Mouse (Mus musculus): ENCODE measurements around the gene Fli1. TPM values are rescaled to one million over a fixed set of nuclear protein-coding genes. Genes with fewer than 3 reads are reported as not detected.

Fli1 gene
- total and polyA plus RNA-seq, 2 experiments from 2014 or later: 19.0 to 29.5 TPM

DNA sequence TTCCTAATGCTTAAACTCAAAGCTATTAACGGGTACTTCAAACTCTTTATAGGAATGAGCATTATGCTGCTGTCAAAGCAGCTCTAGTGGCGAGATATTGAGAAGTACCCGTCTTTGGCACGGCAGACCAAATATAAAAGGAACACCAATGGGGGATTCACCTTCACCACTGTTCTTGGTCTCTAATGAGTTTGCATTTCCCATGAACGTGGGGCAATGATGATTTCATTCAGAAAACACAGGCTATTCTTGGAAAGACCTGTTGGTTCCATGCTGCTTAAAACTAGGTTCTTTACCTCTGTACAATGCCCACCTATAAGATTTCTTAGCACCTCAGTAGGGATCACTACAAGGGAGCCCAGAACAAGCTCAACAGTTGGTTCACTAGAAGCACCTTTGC, 62.2 kb downstream of the Fli1 start:
- DNase-seq (ENCODE audit: low spot score): no peak
- TF ChIP-seq CTCF (IDR thresholded peaks at IDR 0.05; ENCODE audit: low read depth): no peak
- TF ChIP-seq EP300 (IDR thresholded peaks at IDR 0.05; ENCODE audit: low read depth): no peak
- H3K27ac ChIP-seq (ENCODE audit: low read depth): no peak overlapping the region

GRCm38 (mm10) chr9:32478799-32479198, 63.9 kb downstream of the Fli1 start:
- H3K4me3 ChIP-seq (ENCODE audit: low read depth, low read length): no peak overlapping the region
- TF ChIP-seq EP300 (IDR thresholded peaks at IDR 0.05; ENCODE audit: low read depth) (no peak), CTCF (IDR thresholded peaks at IDR 0.05; ENCODE audit: low read depth) (no peak)
- DNase-seq (ENCODE audit: low spot score) (no peak), ATAC-seq (ENCODE audit: insufficient read depth, low read depth) (no peak)
- H3K36me3 ChIP-seq (replicated peaks; ENCODE audit: control insufficient read depth, insufficient read depth, low read length): peaks cover 8% of the 10 kb centered on the region; the same call in 1 of the 2 replicates
- H3K9me3 ChIP-seq (replicated peaks; ENCODE audit: control insufficient read depth, low read length): no peaks in the 10 kb centered on the region
- no peak overlapping the region for H3K4me2 ChIP-seq (ENCODE audit: low read depth, low read length)
- WGBS: 53% methylated on average over 3 of the region's 3 CpGs
- no peak overlapping the region for H3K27ac ChIP-seq (ENCODE audit: low read depth)
- H3K27me3 ChIP-seq (ENCODE audit: control insufficient read depth, insufficient read depth, low read length): no peaks in the 10 kb centered on the region
- H3K4me1 ChIP-seq (ENCODE audit: control insufficient read depth, insufficient read depth): peaks cover 14% of the 10 kb centered on the region
- no peak overlapping the region for H3K9ac ChIP-seq (replicated peaks; ENCODE audit: low read depth, low read length)

More for the DNA sequence above, 62.2 kb downstream of the Fli1 start:
- 40% methylated on average over 5 of the region's 5 CpGs for WGBS
- Histone ChIP-seq H3K4me1 (ENCODE audit: control insufficient read depth, insufficient read depth) (peaks cover 14% of the 10 kb centered on the region), H3K9ac (replicated peaks; ENCODE audit: low read depth, low read length) (no peak overlapping the region), H3K27me3 (ENCODE audit: control insufficient read depth, insufficient read depth, low read length) (no peaks in the 10 kb centered on the region), H3K4me2 (ENCODE audit: low read depth, low read length) (no peak overlapping the region), H3K4me3 (ENCODE audit: low read depth, low read length) (no peak overlapping the region), H3K9me3 (replicated peaks; ENCODE audit: control insufficient read depth, low read length) (no peaks in the 10 kb centered on the region), H3K36me3 (replicated peaks; ENCODE audit: control insufficient read depth, insufficient read depth, low read length) (0 out of 2 replicates have a peak, but pooled peaks cover 5% of the 10 kb centered on the region)
- no peak for ATAC-seq (ENCODE audit: insufficient read depth, low read depth)

DNA sequence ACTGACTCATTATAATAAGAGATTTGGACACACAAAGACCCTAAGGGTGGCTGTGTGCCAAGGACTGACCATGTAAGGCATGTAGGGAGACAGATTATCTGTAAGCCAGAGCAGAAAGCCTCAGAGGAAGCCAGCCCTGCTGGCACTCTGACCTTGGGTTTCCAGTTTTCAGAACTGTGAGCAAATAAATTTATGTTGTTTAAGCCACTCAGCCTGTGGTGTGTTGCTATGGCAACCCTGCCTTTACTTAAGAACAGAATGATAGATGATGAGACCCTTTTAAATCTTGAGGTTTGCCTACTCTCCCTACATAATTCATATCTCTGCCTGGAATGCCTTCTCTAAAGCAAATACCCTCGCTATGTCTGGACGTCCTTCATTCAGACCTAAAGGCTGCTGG, 64.6 kb downstream of the Fli1 start:
- H3K9me3 ChIP-seq (replicated peaks; ENCODE audit: control insufficient read depth, low read length): no peaks in the 10 kb centered on the region
- H3K27me3 ChIP-seq (ENCODE audit: control insufficient read depth, insufficient read depth, low read length): no peaks in the 10 kb centered on the region
- peak overlapping the region; percentile 23; the same call in 1 of the 2 replicates for H3K27ac ChIP-seq (ENCODE audit: low read depth)
- DNase-seq (ENCODE audit: low spot score) (no peak), ATAC-seq (ENCODE audit: insufficient read depth, low read depth) (no peak)
- 23% methylated on average over 2 of the region's 2 CpGs for WGBS
- peaks cover 14% of the 10 kb centered on the region for H3K4me1 ChIP-seq (ENCODE audit: control insufficient read depth, insufficient read depth)
- TF ChIP-seq CTCF (IDR thresholded peaks at IDR 0.05; ENCODE audit: low read depth) (no peak), EP300 (IDR thresholded peaks at IDR 0.05; ENCODE audit: low read depth) (no peak)
- no peak overlapping the region for H3K4me3 ChIP-seq (ENCODE audit: low read depth, low read length)
- peaks cover 11% of the 10 kb centered on the region; the same call in 1 of the 2 replicates for H3K36me3 ChIP-seq (replicated peaks; ENCODE audit: control insufficient read depth, insufficient read depth, low read length)
- no peak overlapping the region for H3K4me2 ChIP-seq (ENCODE audit: low read depth, low read length)
- no peak overlapping the region for H3K9ac ChIP-seq (replicated peaks; ENCODE audit: low read depth, low read length)

DNA sequence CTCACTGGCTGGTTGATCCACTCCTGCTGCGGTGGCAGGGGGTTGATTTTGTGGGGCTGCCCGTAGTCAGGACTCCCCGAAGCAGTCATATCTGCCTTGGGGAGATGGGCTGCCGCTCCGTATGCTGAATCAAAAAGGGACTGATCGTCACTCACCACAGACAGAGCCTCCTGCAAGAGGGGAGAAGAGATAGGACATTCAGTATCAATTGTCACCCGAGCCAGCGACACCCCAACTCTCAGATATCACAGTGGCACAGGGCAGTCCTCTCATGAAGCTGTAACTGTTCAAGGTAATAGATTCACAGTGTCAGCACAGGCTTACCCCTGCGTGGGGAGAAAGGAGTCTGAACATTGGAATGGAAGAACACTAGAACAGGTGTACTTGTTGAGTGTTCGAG, 66.1 kb downstream of the Fli1 start:
- DNase-seq (ENCODE audit: low spot score): no peak
- H3K27ac ChIP-seq (ENCODE audit: low read depth): no peak overlapping the region
- no peaks in the 10 kb centered on the region for H3K27me3 ChIP-seq (ENCODE audit: control insufficient read depth, insufficient read depth, low read length)
- no peaks in the 10 kb centered on the region for H3K9me3 ChIP-seq (replicated peaks; ENCODE audit: control insufficient read depth, low read length)
- H3K4me2 ChIP-seq (ENCODE audit: low read depth, low read length): no peak overlapping the region
- peaks cover 12% of the 10 kb centered on the region; the same call in 1 of the 2 replicates for H3K36me3 ChIP-seq (replicated peaks; ENCODE audit: control insufficient read depth, insufficient read depth, low read length)
- H3K4me1 ChIP-seq (ENCODE audit: control insufficient read depth, insufficient read depth): peaks cover 14% of the 10 kb centered on the region
- H3K9ac ChIP-seq (replicated peaks; ENCODE audit: low read depth, low read length): no peak overlapping the region
- TF ChIP-seq CTCF (IDR thresholded peaks at IDR 0.05; ENCODE audit: low read depth) (no peak), EP300 (IDR thresholded peaks at IDR 0.05; ENCODE audit: low read depth) (no peak)
- 77% methylated on average over 10 of the region's 10 CpGs for WGBS
- H3K4me3 ChIP-seq (ENCODE audit: low read depth, low read length): no peak overlapping the region
- ATAC-seq (ENCODE audit: insufficient read depth, low read depth): no peak

DNA sequence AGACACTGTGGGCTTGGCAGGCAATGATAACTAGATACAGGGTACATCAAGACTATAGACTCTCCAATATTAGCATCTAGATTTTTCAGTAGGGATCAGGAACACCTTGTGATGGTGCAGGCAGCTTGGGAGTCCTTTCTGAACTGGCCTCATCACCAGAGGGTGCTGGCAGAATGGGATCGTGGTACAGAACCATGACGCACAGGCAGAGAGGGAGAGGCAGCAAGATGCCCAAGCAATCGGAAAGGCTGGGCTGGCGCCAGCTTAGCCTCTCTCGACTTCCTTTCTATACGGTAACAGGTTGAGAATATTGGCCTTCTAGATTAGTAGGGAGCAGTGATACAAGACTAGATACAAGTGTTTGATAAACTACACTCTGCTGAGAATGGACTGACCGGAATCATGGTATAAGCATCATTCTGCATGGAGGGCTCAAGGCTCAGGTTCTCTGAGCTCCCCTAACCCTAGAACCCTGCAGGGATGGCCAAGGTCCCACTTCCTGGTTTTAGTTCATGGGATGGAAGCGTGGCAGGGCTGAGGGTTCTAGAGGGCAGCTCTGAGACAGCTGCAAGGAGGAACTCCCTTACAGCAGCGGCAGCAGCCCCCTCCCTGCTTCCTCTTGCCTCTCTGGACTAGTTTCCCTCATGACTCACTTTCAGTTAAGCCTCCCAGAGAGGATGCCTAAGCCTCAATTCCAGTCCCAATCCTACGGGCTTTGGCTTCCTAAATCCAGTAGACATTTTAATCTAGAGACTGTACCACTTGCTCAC, 67.9 kb downstream of the Fli1 start:
- H3K27me3 ChIP-seq (ENCODE audit: control insufficient read depth, insufficient read depth, low read length): no peaks in the 10 kb centered on the region
- 63% methylated on average over 10 of the region's 10 CpGs for WGBS
- H3K4me2 ChIP-seq (ENCODE audit: low read depth, low read length): no peak overlapping the region
- no peak overlapping the region for H3K27ac ChIP-seq (ENCODE audit: low read depth)
- H3K4me3 ChIP-seq (ENCODE audit: low read depth, low read length): no peak overlapping the region
- ATAC-seq (ENCODE audit: insufficient read depth, low read depth) (no peak), DNase-seq (ENCODE audit: low spot score) (no peak)
- peaks cover 12% of the 10 kb centered on the region; the same call in 1 of the 2 replicates for H3K36me3 ChIP-seq (replicated peaks; ENCODE audit: control insufficient read depth, insufficient read depth, low read length)
- no peak for TF ChIP-seq EP300 (IDR thresholded peaks at IDR 0.05; ENCODE audit: low read depth)
- TF ChIP-seq CTCF (IDR thresholded peaks at IDR 0.05; ENCODE audit: low read depth): no peak
- H3K9ac ChIP-seq (replicated peaks; ENCODE audit: low read depth, low read length): no peak overlapping the region
- H3K9me3 ChIP-seq (replicated peaks; ENCODE audit: control insufficient read depth, low read length): no peaks in the 10 kb centered on the region
- peaks cover 14% of the 10 kb centered on the region for H3K4me1 ChIP-seq (ENCODE audit: control insufficient read depth, insufficient read depth)
